Mouse (Mus musculus) ES-Bruce4 (cell line): ENCODE measurements around the gene Ankle2.

ENCODE experiments used
- CTCF ChIP-seq: IDR thresholded peaks from one replicate; pipeline ENCODE4 v1.8.1; 2011; ENCODE audit warnings: low read depth, low read length
- EP300 ChIP-seq: IDR thresholded peaks from 2 replicates; pipeline ENCODE4 v1.6.1; 2011; ENCODE audit warnings: low read depth, low read length; ENCODE audit not compliant: insufficient read depth
- POLR2A ChIP-seq: IDR thresholded peaks from one replicate; pipeline ENCODE4 v1.8.1; 2011; ENCODE audit warnings: low read length; ENCODE audit not compliant: insufficient read depth

DNA sequence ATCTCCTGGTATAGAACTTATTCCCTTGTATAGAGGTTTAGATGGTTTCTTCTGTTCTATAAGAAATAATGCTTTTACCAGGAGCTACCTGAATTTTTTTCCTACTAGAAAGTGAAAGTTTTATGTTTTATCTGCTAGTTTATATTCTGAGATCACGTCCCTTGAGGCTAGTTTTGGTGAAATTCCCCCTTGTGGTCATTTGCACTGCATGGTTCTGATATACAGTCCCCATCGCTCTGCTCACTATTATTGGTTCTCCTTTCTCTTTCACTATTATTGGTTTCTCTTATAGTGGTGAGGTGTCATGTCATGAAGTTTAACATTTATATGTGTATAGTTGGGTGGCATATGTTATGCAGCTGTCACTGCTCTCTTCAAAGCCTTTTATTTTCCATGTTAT lies 69.8 kb downstream of the Ankle2 start:
- no peak for TF ChIP-seq EP300
- no peak for TF ChIP-seq CTCF
- no peak for TF ChIP-seq POLR2A
